Mouse (Mus musculus): ENCODE results near the gene Ttc27. TPM values are rescaled to one million over a fixed set of nuclear protein-coding genes. Genes with fewer than 3 reads are reported as not detected.

Ttc27 gene
- polyA plus RNA-seq (2012; rRNA removed) (4.5 and 8.3 TPM in 2 replicates), polyA plus RNA-seq (2014; fragmentation: Nextera tagmentation; extraction: Ambion mirVana) (13.5 and 15.0 TPM in 2 replicates)

DNA sequence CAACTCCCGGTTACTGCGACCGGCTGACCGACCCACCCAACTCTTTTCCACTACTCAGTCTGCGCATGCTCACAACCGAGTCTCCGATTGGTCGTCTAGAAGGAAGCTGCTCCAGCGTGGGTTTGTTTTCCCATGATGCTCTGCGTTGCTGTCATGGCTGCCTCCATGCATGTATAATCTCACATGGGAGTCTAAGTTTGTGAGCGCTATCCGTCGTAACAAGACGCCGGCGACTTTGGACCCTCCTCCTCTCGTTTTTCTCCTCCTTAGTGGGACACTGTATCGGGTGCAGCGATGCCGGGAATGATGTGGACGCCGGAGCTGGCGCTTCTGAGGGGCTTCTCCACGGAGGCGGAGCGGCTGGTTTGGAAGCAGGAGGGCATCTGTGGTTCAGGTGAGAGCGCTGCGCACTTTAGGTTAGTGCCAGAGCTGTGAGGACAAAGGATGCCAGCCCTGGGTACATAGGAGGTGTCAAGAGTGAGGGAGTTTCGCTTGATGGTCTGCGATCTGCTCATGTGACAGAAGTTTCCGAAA lies at the start of gene Ttc27:
TSS of gene Ttc27 (plus strand) at position 115 of the 534 bp plus-strand sequence.
- no peaks in the 10 kb centered on the region for H3K9me3 ChIP-seq (ENCODE audit: control insufficient read depth, low read length)
- 1% methylated on average over 31 of the region's 31 CpGs for WGBS (ENCODE audit: insufficient replicate concordance)
- peak within 1 kb of the TSS; percentile 92 for H3K4me2 ChIP-seq (ENCODE audit: low read depth)
- no peak within 1 kb of the TSS for H3K27ac ChIP-seq
- TF ChIP-seq EP300 (IDR thresholded peaks at IDR 0.05; ENCODE audit: low read depth) (no peak), CTCF (IDR thresholded peaks at IDR 0.05; ENCODE audit: low read depth) (no peak)
- ATAC-seq (ENCODE audit: insufficient read depth): peak; percentile 86
- DNase-seq (ENCODE audit: low read depth in 3 of 3, low spot score in 3 of 3): peak; percentile 97 to 98 (median 97)
- H3K4me1 ChIP-seq (replicated peaks; ENCODE audit: control insufficient read depth in 2 of 2, insufficient read depth in 2 of 2, low read length in 1 of 2): peaks cover 3 to 9% of the 10 kb centered on the region in 2 experiments; a peak in 3 of 4 replicates
- no peaks in the 10 kb centered on the region; the same call in 1 of the 2 replicates for H3K36me3 ChIP-seq (replicated peaks; ENCODE audit: control insufficient read depth, insufficient read depth, low read depth)
- H3K27me3 ChIP-seq (ENCODE audit: control insufficient read depth, insufficient read depth, low read length): no peaks in the 10 kb centered on the region
- peak within 1 kb of the TSS; percentile 79 to 99 for H3K4me3 ChIP-seq (ENCODE audit: insufficient read depth in 1 of 2, low read depth in 2 of 2, low read length in 2 of 2)
- peak within 1 kb of the TSS; percentile 70 for H3K9ac ChIP-seq (replicated peaks)

DNA sequence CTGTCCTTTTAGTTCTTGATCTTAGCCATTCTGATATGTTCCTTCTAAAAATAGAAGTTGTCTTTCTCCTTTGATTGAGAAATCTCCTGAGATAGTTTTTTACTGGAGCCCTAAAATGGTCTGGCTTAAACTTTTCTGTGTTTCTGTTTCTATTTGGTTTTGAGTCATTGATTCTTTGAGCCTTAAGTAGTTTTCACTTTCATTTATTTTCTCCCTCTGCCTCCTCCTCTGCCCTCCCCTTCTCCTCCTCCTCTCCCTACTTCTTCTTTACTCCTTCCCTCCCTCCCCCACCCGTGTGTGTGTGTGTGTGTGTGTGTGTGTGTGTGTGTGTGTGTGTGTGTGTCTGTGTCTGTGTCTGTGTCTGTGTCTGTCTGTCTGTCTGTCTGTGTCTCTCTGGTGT lies 49.5 kb upstream of the Ttc27 start:
- DNase-seq (ENCODE audit: low read depth in 3 of 3, low spot score in 3 of 3) (no peak), ATAC-seq (ENCODE audit: insufficient read depth) (no peak)
- Histone ChIP-seq H3K9ac (replicated peaks) (no peak overlapping the region), H3K27me3 (ENCODE audit: control insufficient read depth, insufficient read depth, low read length) (no peaks in the 10 kb centered on the region), H3K4me2 (ENCODE audit: low read depth) (no peak overlapping the region), H3K27ac (no peak overlapping the region), H3K4me3 (ENCODE audit: insufficient read depth in 1 of 2, low read depth in 2 of 2, low read length in 2 of 2) (no peak overlapping the region), H3K9me3 (ENCODE audit: control insufficient read depth, low read length) (no peaks in the 10 kb centered on the region), H3K4me1 (replicated peaks; ENCODE audit: control insufficient read depth in 2 of 2, insufficient read depth in 2 of 2, low read length in 1 of 2) (no peaks in the 10 kb centered on the region), H3K36me3 (replicated peaks; ENCODE audit: control insufficient read depth, insufficient read depth, low read depth) (peaks cover 34% of the 10 kb centered on the region)
- TF ChIP-seq EP300 (IDR thresholded peaks at IDR 0.05; ENCODE audit: low read depth) (no peak), CTCF (IDR thresholded peaks at IDR 0.05; ENCODE audit: low read depth) (no peak)
- WGBS (ENCODE audit: insufficient replicate concordance): 57% methylated on average over 1 of the region's 1 CpGs

DNA sequence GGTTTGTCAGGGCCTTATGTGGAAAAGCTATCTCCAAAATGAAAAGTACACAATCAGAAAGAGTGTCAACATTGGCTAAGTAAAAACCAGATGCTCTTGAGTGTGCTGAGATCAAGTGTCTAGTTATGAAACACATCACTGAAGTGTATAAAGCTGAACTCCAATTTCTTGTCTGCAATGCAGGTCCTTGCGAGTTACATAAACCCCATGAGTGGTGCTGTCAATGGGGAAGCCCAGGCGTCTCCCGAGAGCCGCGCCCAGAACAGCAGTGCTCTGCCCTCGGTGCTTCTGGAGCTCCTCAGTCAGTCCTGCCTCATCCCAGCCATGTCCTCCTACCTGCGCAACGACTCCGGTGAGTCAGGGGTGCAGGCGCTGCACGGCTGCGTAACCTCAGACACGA lies 47.5 kb upstream of the Ttc27 start:
- 88% methylated on average over 13 of the region's 13 CpGs for WGBS (ENCODE audit: insufficient replicate concordance)
- Histone ChIP-seq H3K9me3 (ENCODE audit: control insufficient read depth, low read length) (no peaks in the 10 kb centered on the region), H3K4me2 (ENCODE audit: low read depth) (no peak overlapping the region), H3K36me3 (replicated peaks; ENCODE audit: control insufficient read depth, insufficient read depth, low read depth) (peaks cover 19% of the 10 kb centered on the region), H3K27me3 (ENCODE audit: control insufficient read depth, insufficient read depth, low read length) (no peaks in the 10 kb centered on the region), H3K4me1 (replicated peaks; ENCODE audit: control insufficient read depth in 2 of 2, insufficient read depth in 2 of 2, low read length in 1 of 2) (no peaks in the 10 kb centered on the region), H3K4me3 (ENCODE audit: insufficient read depth in 1 of 2, low read depth in 2 of 2, low read length in 2 of 2) (no peak overlapping the region), H3K27ac (no peak overlapping the region), H3K9ac (replicated peaks) (no peak overlapping the region)
- TF ChIP-seq CTCF (IDR thresholded peaks at IDR 0.05; ENCODE audit: low read depth) (no peak), EP300 (IDR thresholded peaks at IDR 0.05; ENCODE audit: low read depth) (no peak)
- DNase-seq (ENCODE audit: low read depth in 3 of 3, low spot score in 3 of 3) (no peak), ATAC-seq (ENCODE audit: insufficient read depth) (no peak)

GRCm38 (mm10) chr17:74672446-74672845 lies 45.1 kb upstream of the Ttc27 start:
- Histone ChIP-seq H3K36me3 (replicated peaks; ENCODE audit: control insufficient read depth, insufficient read depth, low read depth) (peaks cover 19% of the 10 kb centered on the region), H3K27me3 (ENCODE audit: control insufficient read depth, insufficient read depth, low read length) (no peaks in the 10 kb centered on the region), H3K4me3 (ENCODE audit: insufficient read depth in 1 of 2, low read depth in 2 of 2, low read length in 2 of 2) (no peak overlapping the region), H3K9me3 (ENCODE audit: control insufficient read depth, low read length) (no peaks in the 10 kb centered on the region), H3K4me1 (replicated peaks; ENCODE audit: control insufficient read depth in 2 of 2, insufficient read depth in 2 of 2, low read length in 1 of 2) (no peaks in the 10 kb centered on the region), H3K27ac (no peak overlapping the region), H3K4me2 (ENCODE audit: low read depth) (no peak overlapping the region), H3K9ac (replicated peaks) (no peak overlapping the region)
- TF ChIP-seq EP300 (IDR thresholded peaks at IDR 0.05; ENCODE audit: low read depth): no peak
- no peak for TF ChIP-seq CTCF (IDR thresholded peaks at IDR 0.05; ENCODE audit: low read depth)
- WGBS (ENCODE audit: insufficient replicate concordance): 87% methylated on average over 4 of the region's 4 CpGs
- DNase-seq (ENCODE audit: low read depth in 3 of 3, low spot score in 3 of 3) (no peak), ATAC-seq (ENCODE audit: insufficient read depth) (no peak)

DNA sequence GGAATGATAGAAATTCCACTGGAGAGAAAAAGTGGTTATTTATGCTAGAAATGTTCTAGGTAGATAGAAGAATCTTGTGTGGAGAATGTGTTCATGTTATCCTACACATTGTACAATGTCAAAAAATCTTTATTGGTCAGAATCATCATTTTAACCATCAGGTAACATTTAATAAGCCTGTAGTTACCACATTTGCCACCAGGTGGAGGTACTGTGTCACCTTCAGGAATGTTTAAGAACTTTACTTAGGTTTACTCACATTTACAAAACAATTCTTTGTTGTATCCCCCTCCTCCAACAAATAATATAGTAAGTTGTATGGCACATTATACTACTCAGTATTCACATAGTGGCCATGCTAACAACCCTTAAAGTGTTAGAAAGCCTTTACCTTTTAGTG lies 44.3 kb upstream of the Ttc27 start:
- Histone ChIP-seq H3K4me2 (ENCODE audit: low read depth) (no peak overlapping the region), H3K4me1 (replicated peaks; ENCODE audit: control insufficient read depth in 2 of 2, insufficient read depth in 2 of 2, low read length in 1 of 2) (no peaks in the 10 kb centered on the region), H3K36me3 (replicated peaks; ENCODE audit: control insufficient read depth, insufficient read depth, low read depth) (peaks cover 22% of the 10 kb centered on the region), H3K9ac (replicated peaks) (no peak overlapping the region), H3K9me3 (ENCODE audit: control insufficient read depth, low read length) (no peaks in the 10 kb centered on the region), H3K4me3 (ENCODE audit: insufficient read depth in 1 of 2, low read depth in 2 of 2, low read length in 2 of 2) (no peak overlapping the region), H3K27me3 (ENCODE audit: control insufficient read depth, insufficient read depth, low read length) (no peaks in the 10 kb centered on the region), H3K27ac (no peak overlapping the region)
- TF ChIP-seq EP300 (IDR thresholded peaks at IDR 0.05; ENCODE audit: low read depth): no peak
- peak; percentile 57; the same call in 1 of the 2 replicates for TF ChIP-seq CTCF (IDR thresholded peaks at IDR 0.05; ENCODE audit: low read depth)
- ATAC-seq (ENCODE audit: insufficient read depth) (no peak), DNase-seq (ENCODE audit: low read depth in 3 of 3, low spot score in 3 of 3) (peak; percentile 22 to 32 (median 27))

Measured in liver, embryonic 14.5 days (tissue).